Mouse (Mus musculus) bone marrow macrophage, adult 2 months (primary cell): ENCODE results near the gene Gcn1l1. TPM values are rescaled to one million over a fixed set of nuclear protein-coding genes. Genes with fewer than 3 reads are reported as not detected.

ENCODE experiments used
- H3K27ac ChIP-seq: 2 replicates; pipeline ENCODE4 v1.5.1; 2012; ENCODE audit warnings: low read depth, low read length; ENCODE audit not compliant: insufficient read depth
- H3K4me1 ChIP-seq: 2 replicates; pipeline ENCODE4 v1.6.1; 2012; ENCODE audit warnings: low read length; ENCODE audit not compliant: control insufficient read depth, insufficient read depth
- H3K4me3 ChIP-seq: 2 replicates; pipeline ENCODE4 v1.5.1; 2012; ENCODE audit warnings: mild to moderate bottlenecking, low read length, moderate library complexity; ENCODE audit not compliant: insufficient read depth
- CTCF ChIP-seq: IDR thresholded peaks from 2 replicates; pipeline ENCODE4 v1.5.1; 2012; ENCODE audit warnings: low read depth, mild to moderate bottlenecking, low read length, moderate library complexity
- POLR2A ChIP-seq: IDR thresholded peaks from 2 replicates; pipeline ENCODE4 v1.6.1; 2012; ENCODE audit warnings: mild to moderate bottlenecking, low read depth, low read length, borderline replicate concordance
- polyA plus RNA-seq: library from polyadenylated mRNA; stranded (reverse); fragments of >200 nt; gene quantifications from 2 replicates; pipeline ENCODE4 v1.2.4, GENCODE M21; 2012; ENCODE audit not compliant: missing spikeins, insufficient read depth, insufficient read length

Gene Gcn1l1
- polyA plus RNA-seq, 1 experiment, result 20.3 TPM

DNA sequence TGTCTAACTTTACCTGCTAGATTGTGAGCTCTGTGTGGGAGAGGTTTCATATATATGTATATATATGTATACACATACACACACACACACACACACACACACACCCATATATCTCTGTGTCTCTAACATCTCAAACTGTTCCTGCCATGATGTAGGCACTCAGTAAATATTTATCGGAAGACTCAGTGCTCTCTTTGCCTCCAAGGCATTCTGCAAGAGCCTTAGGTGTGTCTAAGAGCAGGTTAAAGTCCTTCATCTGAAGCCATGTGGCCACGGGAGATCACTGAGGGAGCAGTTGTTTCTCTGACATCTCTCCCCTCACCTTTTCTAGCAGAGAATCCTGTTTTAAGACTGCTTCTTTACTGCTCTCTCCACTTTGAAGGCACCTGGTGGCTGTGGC is 26.5 kb downstream of the Gcn1l1 start:
- Histone ChIP-seq H3K4me1 (no peaks in the 10 kb centered on the region), H3K4me3 (no peak overlapping the region), H3K27ac (no peak overlapping the region)
- TF ChIP-seq CTCF, result no peak
- no peak for TF ChIP-seq POLR2A

DNA sequence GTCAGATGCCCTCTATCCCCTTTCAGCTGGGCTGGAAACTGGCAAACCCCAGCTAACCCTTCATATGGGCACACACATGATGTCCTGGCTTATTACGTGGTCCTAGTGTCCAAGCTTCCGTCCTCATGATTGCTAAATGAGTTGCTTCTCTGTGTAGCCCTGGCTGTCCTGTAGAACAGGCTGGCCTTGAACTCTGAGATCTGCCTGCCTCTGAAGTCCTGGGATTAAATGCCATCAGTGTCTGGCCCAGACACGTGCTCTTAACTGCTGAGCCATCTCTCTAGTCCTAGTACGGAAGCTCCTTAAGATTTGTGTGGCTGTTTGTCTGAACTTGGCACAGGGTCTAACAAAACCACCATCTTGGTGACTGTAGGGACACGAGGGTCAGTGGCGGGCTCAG is 38.5 kb downstream of the Gcn1l1 start:
- Histone ChIP-seq H3K27ac (no peak overlapping the region), H3K4me1 (no peaks in the 10 kb centered on the region), H3K4me3 (no peak overlapping the region)
- TF ChIP-seq POLR2A (no peak), CTCF (no peak)

DNA sequence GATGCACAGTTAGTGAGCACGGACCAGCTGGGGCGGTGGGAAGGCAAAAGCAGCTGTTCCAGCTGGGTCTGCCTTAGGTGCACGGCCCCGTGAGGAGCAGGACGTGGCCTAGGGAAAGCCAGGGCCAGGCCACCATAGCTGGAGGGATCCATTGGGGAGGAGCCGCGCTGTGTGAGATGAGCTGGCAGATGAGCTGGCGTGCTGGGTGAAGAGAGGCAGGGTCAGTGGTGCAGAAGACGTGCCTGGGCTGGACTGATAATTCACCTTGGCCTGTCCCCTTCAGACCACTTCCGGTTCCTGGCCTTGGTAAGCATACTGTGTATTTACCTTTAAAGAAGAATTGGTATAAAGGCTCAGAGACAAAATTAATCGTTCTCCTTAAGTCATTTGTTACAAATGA is 46.5 kb downstream of the Gcn1l1 start:
- Histone ChIP-seq H3K4me1 (no peaks in the 10 kb centered on the region), H3K27ac (no peak overlapping the region), H3K4me3 (no peak overlapping the region)
- TF ChIP-seq POLR2A, result no peak
- no peak for TF ChIP-seq CTCF

DNA sequence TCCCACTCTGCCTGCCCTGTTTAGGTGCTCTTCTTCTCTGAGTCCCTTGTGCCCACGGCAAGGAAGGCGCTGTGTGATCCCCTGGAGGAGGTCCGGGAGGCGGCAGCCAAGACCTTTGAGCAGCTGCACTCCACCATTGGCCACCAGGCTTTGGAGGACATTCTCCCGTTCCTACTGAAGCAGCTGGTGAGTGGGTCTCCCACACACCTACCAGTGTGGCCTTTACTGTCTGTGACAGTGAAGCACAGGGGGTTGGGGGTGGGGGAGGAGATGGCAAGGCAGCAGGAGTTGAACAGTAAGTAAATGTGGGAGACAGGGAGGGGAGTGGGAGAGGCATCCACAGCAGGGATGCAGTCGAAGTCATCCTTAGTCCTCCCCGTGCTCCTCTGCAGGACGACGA is 48.3 kb downstream of the Gcn1l1 start:
- TF ChIP-seq POLR2A, result no peak
- TF ChIP-seq CTCF, result no peak
- Histone ChIP-seq H3K4me1 (no peaks in the 10 kb centered on the region), H3K27ac (no peak overlapping the region), H3K4me3 (no peak overlapping the region)

DNA sequence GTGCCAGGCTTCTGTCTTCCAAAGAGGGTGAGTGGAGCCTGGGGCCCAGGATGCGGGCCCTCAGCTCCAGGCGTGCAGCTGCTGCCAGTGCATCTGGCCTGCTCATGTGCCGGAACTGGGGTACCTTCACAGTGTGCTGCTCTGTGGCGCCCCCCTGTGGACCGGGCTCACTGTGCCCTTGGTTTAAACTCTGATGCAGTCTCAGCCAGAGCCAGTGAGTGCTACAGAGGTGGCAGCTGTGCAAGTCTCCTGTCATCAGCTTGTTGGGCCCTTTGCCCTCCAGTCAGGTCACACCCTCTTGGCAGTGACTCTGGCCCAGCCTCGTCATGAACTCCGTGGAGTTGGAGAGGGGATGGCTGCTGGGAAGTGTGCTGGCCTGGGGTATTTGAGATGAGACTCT is 49.9 kb downstream of the Gcn1l1 start:
- Histone ChIP-seq H3K4me3 (no peak overlapping the region), H3K27ac (no peak overlapping the region), H3K4me1 (no peaks in the 10 kb centered on the region)
- no peak; the same call in 1 of the 2 replicates for TF ChIP-seq CTCF
- TF ChIP-seq POLR2A, result no peak

DNA sequence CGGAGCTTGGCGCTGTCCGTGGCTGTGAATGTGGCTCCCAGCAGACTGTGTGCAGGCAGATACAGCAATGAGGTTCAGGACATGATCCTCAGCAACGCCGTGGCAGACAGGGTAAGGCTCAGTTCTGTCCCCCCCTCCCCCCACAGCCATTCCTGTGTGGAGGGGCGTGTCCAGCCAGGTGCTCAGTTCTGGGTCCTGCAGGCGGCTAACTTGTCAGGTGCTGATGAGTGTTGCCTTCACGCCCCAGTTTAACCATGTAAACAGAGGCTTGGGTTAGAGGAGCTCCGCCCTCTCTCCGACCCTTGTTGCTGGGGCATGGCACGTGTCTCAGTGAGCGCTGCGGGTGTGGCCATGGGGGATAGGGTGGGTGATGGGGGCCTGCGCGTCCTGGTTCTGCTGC is 54.6 kb downstream of the Gcn1l1 start:
- TF ChIP-seq POLR2A (no peak), CTCF (no peak)
- no peak overlapping the region for H3K27ac ChIP-seq
- no peak overlapping the region for H3K4me3 ChIP-seq
- H3K4me1 ChIP-seq, result peaks cover 17% of the 10 kb centered on the region

DNA sequence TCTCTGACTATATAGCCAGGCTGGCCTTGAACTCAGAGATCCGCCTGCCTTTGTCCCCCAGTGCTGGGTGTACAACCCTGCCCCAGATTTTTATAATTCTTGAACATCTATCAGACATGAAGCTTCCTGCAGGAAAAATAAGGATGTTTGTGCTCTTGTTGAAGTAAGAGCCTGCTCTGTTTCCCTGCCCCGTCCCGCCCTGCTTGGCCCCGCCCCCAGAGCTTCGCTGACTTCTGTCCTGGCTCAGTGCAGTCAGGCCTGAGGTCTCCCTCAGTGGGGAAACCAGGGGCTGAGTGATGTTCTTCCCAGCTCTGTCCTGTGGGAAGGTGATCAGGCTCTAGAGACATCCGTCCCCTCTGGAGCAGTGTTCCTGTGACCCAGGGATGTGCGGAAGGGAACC is 57.6 kb downstream of the Gcn1l1 start:
- Histone ChIP-seq H3K4me3 (no peak overlapping the region), H3K27ac (no peak overlapping the region), H3K4me1 (peaks cover 22% of the 10 kb centered on the region)
- no peak for TF ChIP-seq POLR2A
- no peak for TF ChIP-seq CTCF

DNA sequence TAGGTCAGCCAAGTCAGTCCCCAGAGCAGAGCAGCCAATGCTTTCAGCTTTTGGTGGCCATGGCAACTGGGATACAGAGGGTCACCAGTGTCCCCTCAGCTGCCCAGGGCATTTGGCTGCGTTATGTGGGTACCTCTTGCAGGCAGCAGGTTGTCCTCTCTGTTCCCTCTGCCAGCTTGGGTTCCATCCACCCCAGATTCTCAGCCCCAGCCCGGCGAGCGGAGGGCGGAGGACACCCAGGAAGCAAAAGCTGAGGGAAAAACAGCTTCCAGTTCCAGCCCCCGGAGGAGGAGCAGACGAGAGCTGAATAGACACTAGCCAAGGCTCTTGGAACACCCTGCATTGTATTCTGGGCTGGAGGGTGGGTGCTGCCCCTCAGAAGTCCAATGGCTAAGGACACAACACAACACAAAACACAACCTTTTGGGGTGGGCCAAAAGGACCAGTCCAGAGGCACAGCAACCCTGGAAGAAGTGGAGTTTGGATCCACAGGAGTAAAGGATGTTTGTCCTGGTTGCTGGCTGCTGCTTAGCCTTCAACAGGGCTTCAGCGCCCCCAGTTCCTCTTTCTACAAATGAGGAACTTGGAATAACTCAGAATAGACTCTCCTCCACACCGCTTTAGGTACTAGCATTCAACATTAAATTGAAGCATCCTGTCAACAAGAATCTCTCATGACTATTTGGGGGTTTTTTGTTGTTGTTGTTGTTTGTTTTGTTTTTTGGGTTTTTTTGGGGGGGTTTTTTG is 58.8 kb downstream of the Gcn1l1 start:
- peaks cover 29% of the 10 kb centered on the region for H3K4me1 ChIP-seq
- TF ChIP-seq POLR2A (no peak), CTCF (no peak)
- H3K27ac ChIP-seq, result peak overlapping the region; percentile 92
- H3K4me3 ChIP-seq, result peak overlapping the region; percentile 21

DNA sequence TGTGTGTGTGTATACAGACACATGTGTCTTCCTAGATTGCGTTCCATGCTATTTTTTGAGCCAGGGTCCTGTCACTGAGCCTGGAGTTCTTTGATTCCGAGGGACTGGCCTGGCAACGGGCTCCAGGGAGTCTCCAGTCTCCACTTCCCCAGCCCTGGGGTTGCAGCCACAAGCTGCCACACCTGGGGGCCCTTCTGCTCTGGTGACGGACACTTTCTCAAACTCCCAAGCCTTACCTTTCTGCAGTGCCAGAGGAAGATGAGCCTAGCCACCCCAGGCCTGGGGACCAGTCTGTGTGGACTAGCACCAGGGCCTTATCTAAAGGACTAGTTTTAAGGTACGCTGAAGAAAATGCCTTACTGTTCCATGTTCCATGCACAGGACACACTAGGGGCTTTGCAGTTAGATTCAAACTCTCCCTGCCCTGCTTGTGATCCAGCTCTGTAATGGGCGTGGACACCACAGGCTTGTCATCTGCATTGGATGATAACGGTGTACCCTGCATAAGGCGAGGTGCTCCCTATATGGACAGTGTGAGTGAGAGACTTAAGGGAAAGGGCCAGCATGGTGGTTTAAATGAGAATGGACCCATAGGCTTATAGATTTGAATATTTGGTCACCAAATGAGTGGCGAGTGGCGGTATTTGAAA is 61.3 kb downstream of the Gcn1l1 start:
- Histone ChIP-seq H3K4me3 (no peak overlapping the region), H3K4me1 (peaks cover 39% of the 10 kb centered on the region), H3K27ac (no peak overlapping the region)
- TF ChIP-seq POLR2A (no peak), CTCF (no peak)

DNA sequence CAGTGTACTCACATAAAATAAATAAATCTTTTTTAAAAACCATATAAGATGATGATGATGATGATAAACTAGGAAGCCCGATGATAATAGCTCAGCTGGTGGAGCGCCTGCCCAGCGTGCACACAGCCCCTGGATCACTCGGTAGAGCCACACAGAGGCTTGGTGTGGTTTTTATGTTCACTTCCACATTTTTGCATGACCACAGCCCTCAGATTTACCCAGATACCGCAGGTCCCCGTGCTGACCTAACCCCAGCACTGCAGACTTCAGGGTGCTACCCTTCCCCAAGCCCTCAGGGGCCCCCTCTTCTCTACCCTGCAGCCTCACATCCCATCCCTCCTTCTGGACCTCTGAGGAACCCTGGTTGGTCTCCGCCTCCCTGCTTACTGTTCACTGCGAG is 63.0 kb downstream of the Gcn1l1 start:
- no peak overlapping the region for H3K27ac ChIP-seq
- TF ChIP-seq CTCF (no peak), POLR2A (no peak)
- peaks cover 36% of the 10 kb centered on the region for H3K4me1 ChIP-seq
- H3K4me3 ChIP-seq, result no peak overlapping the region
